Mouse (Mus musculus): Measurements from ENCODE around the gene Nos1ap.

The Nos1ap gene

DNA sequence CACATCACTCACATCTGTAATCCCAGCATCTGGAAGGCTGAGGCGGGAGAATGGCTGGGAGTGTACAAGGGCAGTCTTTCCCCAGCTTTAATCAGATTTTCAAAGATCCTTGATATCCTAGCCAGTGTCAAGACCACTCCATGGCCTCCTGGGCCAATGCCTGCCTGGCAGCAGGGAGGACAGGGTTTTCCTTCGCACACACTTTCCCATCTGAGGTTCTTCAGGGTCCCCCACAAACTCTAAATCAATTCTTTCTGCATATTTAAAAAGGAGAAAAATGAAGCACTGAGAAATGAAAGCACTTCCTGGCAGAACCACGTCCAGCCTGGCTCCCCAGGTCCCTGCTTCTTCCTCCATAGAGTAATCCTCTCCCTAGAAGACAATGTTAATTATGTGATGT, 225.9 kb downstream of the Nos1ap start:
- DNase-seq (ENCODE audit: low spot score in 2 of 2) = no peak

GRCm38 (mm10) chr1:170360183-170360915, 229.3 kb downstream of the Nos1ap start:
- DNase-seq (ENCODE audit: low spot score in 2 of 2) = no peak

GRCm38 (mm10) chr1:170353335-170353734, 236.3 kb downstream of the Nos1ap start:
- no peak for DNase-seq (ENCODE audit: low spot score in 2 of 2)

DNA sequence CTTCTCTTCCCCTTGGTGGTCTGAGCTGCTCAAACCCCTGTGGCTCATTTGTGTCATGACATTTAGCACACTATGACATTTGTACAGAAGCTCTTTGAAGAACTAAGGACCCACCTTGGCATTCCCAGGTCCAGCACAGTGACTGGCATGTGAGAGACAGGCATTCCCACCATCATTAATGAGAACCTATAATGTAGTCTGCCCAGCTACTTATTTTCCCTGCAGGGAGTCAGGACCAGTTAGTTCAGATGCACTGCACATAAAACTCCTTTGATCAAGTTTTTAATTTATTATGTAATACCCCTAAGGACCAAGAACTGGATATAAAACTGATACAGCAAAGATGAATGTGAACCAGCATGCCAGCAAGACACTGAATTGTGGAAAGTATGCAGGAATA, 238.6 kb downstream of the Nos1ap start:
- DNase-seq (ENCODE audit: low spot score in 2 of 2) = no peak

GRCm38 (mm10) chr1:170346266-170346665, 243.4 kb downstream of the Nos1ap start:
- DNase-seq (ENCODE audit: low spot score in 2 of 2) = no peak

DNA sequence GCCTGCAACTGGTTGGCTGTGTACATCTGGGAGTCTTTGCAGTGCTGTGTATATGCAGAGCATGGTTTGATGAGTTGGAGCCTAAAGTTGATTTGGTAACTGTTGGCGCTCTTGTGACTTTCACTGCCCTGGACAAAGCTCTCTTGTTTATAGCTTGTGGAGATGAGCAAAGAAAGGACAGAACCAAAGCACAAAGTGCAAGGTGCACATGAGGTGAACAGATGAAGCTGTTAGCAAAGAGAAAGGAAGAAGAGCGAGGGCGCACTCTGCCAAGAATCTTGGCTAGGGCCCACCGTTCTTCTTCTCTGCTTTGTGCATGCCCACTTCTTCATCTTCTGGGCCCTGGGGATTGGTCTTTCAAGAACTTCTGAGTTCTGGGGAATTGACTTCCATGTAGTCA, 245.8 kb downstream of the Nos1ap start:
- DNase-seq (ENCODE audit: low spot score in 2 of 2) = no peak

GRCm38 (mm10) chr1:170343081-170343480, 246.6 kb downstream of the Nos1ap start:
- DNase-seq (ENCODE audit: low spot score in 2 of 2) = no peak

- no peak for DNase-seq (ENCODE audit: low spot score in 2 of 2)
Observed at GRCm38 (mm10) chr1:170339943-170340342, 249.7 kb downstream of the Nos1ap start.

DNA sequence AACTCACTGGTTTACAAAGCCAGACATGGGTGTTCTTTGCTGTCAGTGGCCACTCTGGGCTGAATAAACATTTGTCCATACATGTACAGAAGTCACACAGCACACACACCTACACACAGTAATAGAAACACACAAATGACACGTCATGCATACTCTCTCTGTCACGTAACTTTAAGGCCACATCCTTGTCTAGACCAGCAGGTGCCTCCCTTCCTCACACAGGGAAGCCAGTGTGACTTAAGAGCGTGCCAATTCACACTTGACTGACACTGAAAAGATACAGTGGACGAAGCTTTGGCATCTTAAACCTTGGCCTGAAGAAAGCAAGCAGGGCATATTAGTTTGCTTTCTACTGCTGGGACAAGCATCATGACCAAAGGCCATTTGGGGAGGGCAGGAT, 256.9 kb downstream of the Nos1ap start:
- no peak for DNase-seq (ENCODE audit: low spot score in 2 of 2)

- DNase-seq (ENCODE audit: low spot score in 2 of 2) = no peak
Observed at GRCm38 (mm10) chr1:170331926-170332325, 257.7 kb downstream of the Nos1ap start.

DNA sequence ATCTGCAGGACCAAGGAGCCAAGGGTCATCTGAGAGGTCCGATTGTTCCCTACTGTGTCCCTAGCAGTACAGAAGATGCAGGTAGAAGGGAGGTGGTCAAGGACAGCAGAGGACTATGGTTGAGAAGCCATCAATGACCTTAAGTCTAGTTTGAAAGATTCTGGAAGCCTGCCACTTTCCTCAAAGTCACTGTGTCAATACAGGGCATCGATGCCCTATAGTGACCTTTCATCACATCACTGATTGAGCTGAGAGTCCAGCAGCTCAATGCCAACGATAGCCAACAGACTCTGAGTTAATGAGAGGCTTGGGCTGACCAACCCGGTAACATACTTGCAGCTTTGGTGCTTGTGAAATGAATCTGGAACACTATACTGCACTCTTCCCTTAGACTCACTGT, 264.4 kb downstream of the Nos1ap start:
- DNase-seq (ENCODE audit: low spot score in 2 of 2) = no peak

- no peak for DNase-seq (ENCODE audit: low spot score in 2 of 2)
Observed at GRCm38 (mm10) chr1:170324312-170324711, 265.3 kb downstream of the Nos1ap start.

DNA sequence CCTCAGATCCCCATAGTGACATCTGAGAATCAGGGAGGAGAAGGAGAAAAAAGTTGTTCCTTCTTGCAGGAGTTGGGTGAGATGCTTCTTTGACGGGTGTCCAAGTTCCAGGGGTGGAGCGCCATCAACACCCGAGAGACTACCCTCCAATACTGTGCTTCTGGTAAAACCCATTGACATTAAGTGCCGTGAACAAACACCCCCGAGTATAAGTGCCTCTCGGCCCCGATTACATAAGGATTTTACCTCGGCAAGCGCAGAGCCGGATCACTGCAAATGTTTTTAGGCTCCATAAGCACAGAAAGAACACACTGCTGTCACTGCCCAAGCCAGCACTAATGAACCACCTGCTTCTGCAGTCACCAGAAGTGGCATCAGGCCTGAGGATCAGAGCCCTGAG, 266.7 kb downstream of the Nos1ap start:
- DNase-seq (ENCODE audit: low spot score in 2 of 2) = no peak

GRCm38 (mm10) chr1:170322046-170322445, 267.6 kb downstream of the Nos1ap start:
- no peak for DNase-seq (ENCODE audit: low spot score in 2 of 2)

DNA sequence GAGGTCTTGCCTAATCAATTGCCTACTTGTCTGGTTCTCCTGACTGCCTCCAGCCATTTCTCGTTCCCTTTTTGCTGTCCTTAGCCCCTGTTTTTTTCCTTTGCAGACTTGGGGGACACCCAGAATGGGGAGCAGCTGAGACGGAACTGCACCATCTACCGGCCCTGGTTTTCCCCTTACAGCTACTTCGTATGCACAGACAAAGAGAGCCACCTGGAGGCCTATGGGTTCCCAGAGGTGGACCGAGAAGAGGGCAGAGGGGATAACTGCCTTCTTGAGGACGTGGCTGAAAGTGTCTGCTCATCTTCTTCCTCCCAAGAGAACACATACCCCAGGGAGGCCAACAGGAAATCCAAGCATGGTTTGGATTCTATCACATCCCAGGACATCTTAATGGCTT, 278.2 kb downstream of the Nos1ap start:
- DNase-seq (ENCODE audit: low spot score in 2 of 2) = no peak

- no peak for DNase-seq (ENCODE audit: low spot score in 2 of 2)
Observed at GRCm38 (mm10) chr1:170308503-170308902, 281.2 kb downstream of the Nos1ap start, which contains the start of gene Spata46. Gene Spata46 (plus strand): TSS chr1:170308803.

DNA sequence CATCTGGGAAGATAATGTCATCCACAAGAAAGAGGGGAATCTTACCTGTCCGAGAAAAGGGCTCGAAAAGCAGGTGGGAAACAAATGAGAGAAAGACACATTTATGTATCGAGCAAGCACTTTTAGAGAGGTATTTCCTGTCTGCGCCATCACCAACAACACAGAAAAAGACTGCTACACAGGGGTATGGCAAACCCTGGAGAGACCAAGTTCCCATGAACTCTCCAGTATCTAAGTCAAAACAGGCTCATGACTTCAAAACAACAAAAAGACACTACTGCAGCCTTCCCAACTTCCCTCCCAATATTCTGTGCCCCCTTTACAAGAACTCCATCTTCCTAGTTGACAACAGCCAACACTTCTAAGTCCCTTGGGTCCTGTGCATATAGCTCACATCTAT, 283.4 kb downstream of the Nos1ap start, which contains the start of gene Gm7694:
Gm7694 (minus strand) TSS at position 101 of the 400 bp plus-strand sequence.
- DNase-seq (ENCODE audit: low spot score in 2 of 2) = no peak

GRCm38 (mm10) chr1:170305002-170305401, 284.7 kb downstream of the Nos1ap start:
- DNase-seq (ENCODE audit: low spot score in 2 of 2) = no peak

GRCm38 (mm10) chr1:170303103-170303502, 286.6 kb downstream of the Nos1ap start:
- no peak for DNase-seq (ENCODE audit: low spot score in 2 of 2)

DNA sequence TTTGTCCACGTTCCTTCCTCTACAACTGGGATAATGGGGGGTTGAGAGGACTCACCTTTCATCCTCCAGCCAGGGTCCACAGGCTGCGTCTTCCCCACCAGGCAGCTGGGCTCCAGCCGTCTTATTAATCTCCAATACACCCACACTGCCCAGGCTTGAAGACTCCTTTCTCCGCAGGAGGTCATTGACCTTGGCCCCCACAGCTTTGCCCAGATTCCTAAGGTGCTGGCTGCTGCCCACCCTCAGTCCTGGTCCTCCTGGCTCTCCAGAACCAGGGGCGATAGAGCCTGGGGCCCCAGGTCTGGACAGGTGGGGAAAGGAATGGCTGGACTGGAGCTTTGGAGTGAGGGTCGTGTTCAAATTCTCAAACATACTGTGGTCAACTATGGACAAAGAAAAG, 287.2 kb downstream of the Nos1ap start:
- no peak for DNase-seq (ENCODE audit: low spot score in 2 of 2)

- no peak for DNase-seq (ENCODE audit: low spot score in 2 of 2)
Observed at GRCm38 (mm10) chr1:170301686-170302085, 288.0 kb downstream of the Nos1ap start.

DNA sequence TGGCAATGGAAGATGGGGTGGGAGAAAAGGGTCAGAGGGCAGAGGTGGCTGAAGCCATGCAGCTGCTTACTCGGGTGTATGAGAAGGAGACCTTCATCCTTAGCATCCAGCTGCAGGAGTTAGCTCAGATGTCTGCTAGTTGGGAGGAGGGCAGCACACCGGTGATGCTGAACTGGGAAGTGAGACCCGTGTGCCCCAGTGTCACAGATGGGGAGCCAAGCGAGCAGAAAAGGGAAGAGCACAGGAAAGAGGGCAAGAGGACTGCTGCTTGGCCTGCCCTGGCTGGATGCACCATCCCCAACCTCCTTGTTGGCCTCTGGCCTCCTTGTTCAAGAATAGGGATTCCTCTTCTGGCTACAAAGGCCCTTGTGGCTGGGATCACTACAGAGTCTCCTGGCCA, 290.2 kb downstream of the Nos1ap start:
- no peak for DNase-seq (ENCODE audit: low spot score in 2 of 2)

GRCm38 (mm10) chr1:170294786-170295570, 294.7 kb downstream of the Nos1ap start:
- no peak for DNase-seq (ENCODE audit: low spot score in 2 of 2)

Measured in thymus, postnatal 10 days (tissue).